Mouse (Mus musculus): ENCODE data around the gene Slc25a26. TPM values are rescaled to one million over a fixed set of nuclear protein-coding genes. Genes with fewer than 3 reads are reported as not detected.

Gene Slc25a26
- polyA plus RNA-seq, 1 experiment: 9.1 TPM

GRCm38 (mm10) chr6:94645723-94646122 lies 145.6 kb downstream of the Slc25a26 start:
- no peak for DNase-seq (ENCODE audit: low read depth)
- no peak for TF ChIP-seq POLR2A (IDR thresholded peaks at IDR 0.05; ENCODE audit: borderline replicate concordance, extremely low read depth, insufficient read depth, insufficient read length, poor library complexity, severe bottlenecking)
- no peak for TF ChIP-seq CTCF (IDR thresholded peaks at IDR 0.05; ENCODE audit: borderline replicate concordance, extremely low read depth, insufficient read depth, insufficient read length)

- DNase-seq (ENCODE audit: low read depth): no peak
- TF ChIP-seq POLR2A (IDR thresholded peaks at IDR 0.05; ENCODE audit: borderline replicate concordance, extremely low read depth, insufficient read depth, insufficient read length, poor library complexity, severe bottlenecking): no peak
- TF ChIP-seq CTCF (IDR thresholded peaks at IDR 0.05; ENCODE audit: borderline replicate concordance, extremely low read depth, insufficient read depth, insufficient read length): no peak
Measured at GRCm38 (mm10) chr6:94646274-94646863, 146.2 kb downstream of the Slc25a26 start.

DNA sequence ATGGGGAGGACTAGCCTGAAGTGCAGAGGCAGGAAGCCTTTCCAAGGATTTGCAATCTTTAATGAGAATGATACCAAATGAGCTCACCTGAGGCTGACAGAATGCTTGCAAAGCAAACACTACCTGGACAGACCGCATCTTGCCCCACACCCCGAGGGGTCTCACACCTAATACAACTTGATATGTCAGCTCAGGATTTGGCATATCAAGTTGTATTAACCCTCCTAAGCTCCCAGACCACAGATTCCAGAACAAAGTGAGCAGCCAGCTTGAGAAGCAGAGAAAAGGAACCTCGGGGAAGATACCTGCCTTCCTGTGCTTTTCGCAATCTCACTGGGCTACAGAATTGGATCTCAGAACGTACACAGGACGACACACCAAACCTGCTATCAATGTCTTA lies 146.8 kb downstream of the Slc25a26 start:
- no peak for DNase-seq (ENCODE audit: low read depth)
- TF ChIP-seq CTCF (IDR thresholded peaks at IDR 0.05; ENCODE audit: borderline replicate concordance, extremely low read depth, insufficient read depth, insufficient read length) (no peak), POLR2A (IDR thresholded peaks at IDR 0.05; ENCODE audit: borderline replicate concordance, extremely low read depth, insufficient read depth, insufficient read length, poor library complexity, severe bottlenecking) (no peak)

- peak; percentile 83 for DNase-seq (ENCODE audit: low read depth)
- TF ChIP-seq POLR2A (IDR thresholded peaks at IDR 0.05; ENCODE audit: borderline replicate concordance, extremely low read depth, insufficient read depth, insufficient read length, poor library complexity, severe bottlenecking) (no peak), CTCF (IDR thresholded peaks at IDR 0.05; ENCODE audit: borderline replicate concordance, extremely low read depth, insufficient read depth, insufficient read length) (no peak)
Measured at GRCm38 (mm10) chr6:94647574-94648430, 147.7 kb downstream of the Slc25a26 start.

GRCm38 (mm10) chr6:94648496-94648895 lies 148.4 kb downstream of the Slc25a26 start:
- TF ChIP-seq CTCF (IDR thresholded peaks at IDR 0.05; ENCODE audit: borderline replicate concordance, extremely low read depth, insufficient read depth, insufficient read length) (no peak), POLR2A (IDR thresholded peaks at IDR 0.05; ENCODE audit: borderline replicate concordance, extremely low read depth, insufficient read depth, insufficient read length, poor library complexity, severe bottlenecking) (no peak)
- no peak for DNase-seq (ENCODE audit: low read depth)

GRCm38 (mm10) chr6:94649637-94650036 lies 149.5 kb downstream of the Slc25a26 start:
- no peak for DNase-seq (ENCODE audit: low read depth)
- TF ChIP-seq POLR2A (IDR thresholded peaks at IDR 0.05; ENCODE audit: borderline replicate concordance, extremely low read depth, insufficient read depth, insufficient read length, poor library complexity, severe bottlenecking) (no peak), CTCF (IDR thresholded peaks at IDR 0.05; ENCODE audit: borderline replicate concordance, extremely low read depth, insufficient read depth, insufficient read length) (no peak)

GRCm38 (mm10) chr6:94651541-94651940 lies 151.4 kb downstream of the Slc25a26 start:
- TF ChIP-seq POLR2A (IDR thresholded peaks at IDR 0.05; ENCODE audit: borderline replicate concordance, extremely low read depth, insufficient read depth, insufficient read length, poor library complexity, severe bottlenecking): no peak
- TF ChIP-seq CTCF (IDR thresholded peaks at IDR 0.05; ENCODE audit: borderline replicate concordance, extremely low read depth, insufficient read depth, insufficient read length): no peak
- no peak for DNase-seq (ENCODE audit: low read depth)

DNA sequence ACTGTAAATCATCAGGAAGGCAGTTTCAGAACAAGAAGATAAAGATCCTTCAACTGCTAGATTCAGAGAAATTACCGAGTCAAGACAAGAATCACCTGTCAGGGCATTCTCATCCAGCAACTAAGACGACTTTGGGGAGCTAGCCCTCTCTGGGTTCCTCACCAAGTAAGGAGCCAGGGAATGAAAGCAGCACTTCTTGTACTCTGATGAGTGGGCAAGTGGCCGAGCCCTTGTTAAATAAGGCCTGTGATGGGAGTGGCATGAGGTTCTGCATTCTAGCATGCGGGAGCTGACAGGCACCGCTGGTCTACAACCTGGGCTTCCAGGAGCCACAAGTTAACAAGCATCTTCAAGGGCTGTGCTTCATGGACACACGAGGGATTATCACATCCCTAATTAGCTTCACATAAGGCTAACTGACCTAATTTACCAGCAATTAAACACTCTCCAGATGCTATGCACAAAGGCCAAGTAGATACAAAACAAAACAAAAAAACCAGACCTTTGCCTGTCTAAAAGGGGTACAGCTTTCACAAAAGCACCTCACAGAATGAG lies 152.6 kb downstream of the Slc25a26 start:
- DNase-seq (ENCODE audit: low read depth): peak; percentile 53
- TF ChIP-seq CTCF (IDR thresholded peaks at IDR 0.05; ENCODE audit: borderline replicate concordance, extremely low read depth, insufficient read depth, insufficient read length) (no peak), POLR2A (IDR thresholded peaks at IDR 0.05; ENCODE audit: borderline replicate concordance, extremely low read depth, insufficient read depth, insufficient read length, poor library complexity, severe bottlenecking) (no peak)

DNA sequence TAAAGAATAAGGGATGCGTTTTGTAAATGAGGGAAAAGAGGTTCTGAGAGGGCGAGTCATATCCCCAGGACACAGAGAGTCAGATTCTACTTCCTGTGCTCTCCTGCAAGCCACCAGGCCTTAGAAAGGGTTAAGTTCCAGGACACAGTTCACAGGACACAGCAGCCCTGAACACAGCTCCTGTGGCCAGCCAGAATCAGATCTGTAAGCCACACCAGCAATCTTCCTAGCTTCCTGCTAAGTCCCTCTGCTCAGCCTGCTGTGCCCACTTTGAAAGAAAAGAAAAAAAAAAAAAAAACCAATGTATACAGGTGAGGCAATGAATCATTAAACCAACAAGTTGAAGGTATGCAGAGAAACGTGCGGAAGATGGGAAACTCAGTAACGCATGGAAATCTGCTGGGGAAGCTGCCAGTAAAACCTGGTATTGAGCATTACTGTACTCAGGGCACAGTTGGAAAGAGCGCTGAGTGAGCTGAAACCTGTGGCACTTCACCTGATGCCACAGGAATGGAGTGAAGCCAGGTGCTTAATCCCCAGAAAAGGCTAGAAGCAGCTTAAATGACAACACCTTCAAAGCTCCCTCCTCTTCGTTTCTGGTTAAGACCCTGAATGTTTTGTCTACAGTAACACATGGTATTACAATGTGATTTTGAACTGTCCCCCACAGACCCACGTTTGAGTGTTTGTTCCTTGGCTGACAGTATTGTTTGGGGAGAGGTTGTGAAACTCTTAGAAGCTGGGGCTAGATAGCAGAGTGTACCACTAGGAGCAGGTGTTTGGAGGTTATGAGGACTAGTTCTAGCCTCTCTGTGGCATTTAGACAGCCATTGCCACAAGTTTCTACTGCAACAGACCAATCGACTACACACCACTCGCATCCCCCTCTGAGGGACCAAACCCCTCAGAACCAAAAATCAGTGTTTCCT lies 153.5 kb downstream of the Slc25a26 start:
- TF ChIP-seq POLR2A (IDR thresholded peaks at IDR 0.05; ENCODE audit: borderline replicate concordance, extremely low read depth, insufficient read depth, insufficient read length, poor library complexity, severe bottlenecking) (no peak), CTCF (IDR thresholded peaks at IDR 0.05; ENCODE audit: borderline replicate concordance, extremely low read depth, insufficient read depth, insufficient read length) (no peak)
- DNase-seq (ENCODE audit: low read depth): no peak

Other genes with a start within 250 kb of the Slc25a26 start
- gene Magi1, start 216.4 kb upstream of the Slc25a26 start, polyA plus RNA-seq (2012; rRNA removed): 53.7 and 74.6 TPM in 2 replicates
- gene Lrig1, start 199.8 kb downstream of the Slc25a26 start, polyA plus RNA-seq (2012; rRNA removed): 27.4 and 39.1 TPM in 2 replicates